Mouse (Mus musculus) left cerebral cortex, adult 18-20 months (tissue): ENCODE results near the gene Syt3. TPM values are rescaled to one million over a fixed set of nuclear protein-coding genes. Genes with fewer than 3 reads are reported as not detected.

Experiments
- DNase-seq, 2 experiments: peaks; one replicate each; pipeline ENCODE4 v3.0.0; 2021 to 2022; ENCODE audit warnings: low spot score in 2 of 2, mixed read lengths in 1 of 2
- total RNA-seq, 2 experiments: library from RNA; stranded (reverse); gene quantifications; 2 replicates each; pipeline ENCODE4 v1.2.3; 2021

Gene Syt3
- total RNA-seq, 2 experiments from 2014 or later = 56.6 to 66.2 TPM

GRCm38 (mm10) chr7:44356590-44357481, 27.1 kb upstream of the Syt3 start:
- no peak for DNase-seq

GRCm38 (mm10) chr7:44357531-44357930, 26.4 kb upstream of the Syt3 start:
- peak in 1 of 2 experiments; percentile 5 for DNase-seq

GRCm38 (mm10) chr7:44358012-44358411, 25.9 kb upstream of the Syt3 start:
- DNase-seq = peak in 1 of 2 experiments; percentile 8

GRCm38 (mm10) chr7:44358886-44359654, 24.8 kb upstream of the Syt3 start:
- DNase-seq = peak in 1 of 2 experiments; percentile 15

GRCm38 (mm10) chr7:44359908-44360672, 23.8 kb upstream of the Syt3 start:
- peak; percentile 98 for DNase-seq

- DNase-seq = peak in 1 of 2 experiments; percentile 31
Measured at GRCm38 (mm10) chr7:44360792-44361301, 23.1 kb upstream of the Syt3 start.

GRCm38 (mm10) chr7:44372678-44373077, 11.2 kb upstream of the Syt3 start:
- DNase-seq = no peak

- no peak for DNase-seq
Measured at GRCm38 (mm10) chr7:44373460-44373859, 10.4 kb upstream of the Syt3 start.

GRCm38 (mm10) chr7:44373889-44374652, 9.8 kb upstream of the Syt3 start:
- DNase-seq = peak; percentile 76 to 86

- no peak for DNase-seq
Measured at GRCm38 (mm10) chr7:44374756-44375155, 9.1 kb upstream of the Syt3 start.

GRCm38 (mm10) chr7:44375207-44375606, 8.7 kb upstream of the Syt3 start:
- no peak for DNase-seq

GRCm38 (mm10) chr7:44375793-44376192, 8.1 kb upstream of the Syt3 start:
- DNase-seq = no peak

GRCm38 (mm10) chr7:44378290-44378689, 5.6 kb upstream of the Syt3 start:
- no peak for DNase-seq

- DNase-seq = peak; percentile 74 to 85
Measured at GRCm38 (mm10) chr7:44382541-44382940, 1.4 kb upstream of the Syt3 start.

GRCm38 (mm10) chr7:44384716-44385059, 786 bp downstream of the Syt3 start:
- DNase-seq = no peak

GRCm38 (mm10) chr7:44385720-44386119, 1.8 kb downstream of the Syt3 start, which contains the start of gene 1700008O03Rik:
TSS of gene 1700008O03Rik (minus strand) at chr7:44385820.
- DNase-seq = no peak

- no peak for DNase-seq
Measured at GRCm38 (mm10) chr7:44391831-44392230, 7.9 kb downstream of the Syt3 start.

GRCm38 (mm10) chr7:44392341-44392740, 8.4 kb downstream of the Syt3 start:
- DNase-seq = no peak

- DNase-seq = no peak
Measured at GRCm38 (mm10) chr7:44393284-44393683, 9.4 kb downstream of the Syt3 start.

- peak; percentile 48 to 64 for DNase-seq
Measured at GRCm38 (mm10) chr7:44398570-44398969, 14.7 kb downstream of the Syt3 start.
